Mouse (Mus musculus) layer of hippocampus, adult 8-10 months (tissue): Measurements from ENCODE around the gene Lbx2. TPM values are rescaled to one million over a fixed set of nuclear protein-coding genes. Genes with fewer than 3 reads are reported as not detected.

Experiments
- DNase-seq, 2 experiments: peaks; one replicate each; pipeline ENCODE4 v3.0.0; 2022; ENCODE audit warnings: low spot score in 2 of 2
- total RNA-seq, 4 experiments: library from RNA; stranded (reverse); gene quantifications; 2 replicates each; pipeline ENCODE4 v1.2.4; 2022

Lbx2 gene
- total RNA-seq, 4 experiments from 2014 or later: 0.54 to 1.5 (median 0.68) TPM; not detected in 1

DNA sequence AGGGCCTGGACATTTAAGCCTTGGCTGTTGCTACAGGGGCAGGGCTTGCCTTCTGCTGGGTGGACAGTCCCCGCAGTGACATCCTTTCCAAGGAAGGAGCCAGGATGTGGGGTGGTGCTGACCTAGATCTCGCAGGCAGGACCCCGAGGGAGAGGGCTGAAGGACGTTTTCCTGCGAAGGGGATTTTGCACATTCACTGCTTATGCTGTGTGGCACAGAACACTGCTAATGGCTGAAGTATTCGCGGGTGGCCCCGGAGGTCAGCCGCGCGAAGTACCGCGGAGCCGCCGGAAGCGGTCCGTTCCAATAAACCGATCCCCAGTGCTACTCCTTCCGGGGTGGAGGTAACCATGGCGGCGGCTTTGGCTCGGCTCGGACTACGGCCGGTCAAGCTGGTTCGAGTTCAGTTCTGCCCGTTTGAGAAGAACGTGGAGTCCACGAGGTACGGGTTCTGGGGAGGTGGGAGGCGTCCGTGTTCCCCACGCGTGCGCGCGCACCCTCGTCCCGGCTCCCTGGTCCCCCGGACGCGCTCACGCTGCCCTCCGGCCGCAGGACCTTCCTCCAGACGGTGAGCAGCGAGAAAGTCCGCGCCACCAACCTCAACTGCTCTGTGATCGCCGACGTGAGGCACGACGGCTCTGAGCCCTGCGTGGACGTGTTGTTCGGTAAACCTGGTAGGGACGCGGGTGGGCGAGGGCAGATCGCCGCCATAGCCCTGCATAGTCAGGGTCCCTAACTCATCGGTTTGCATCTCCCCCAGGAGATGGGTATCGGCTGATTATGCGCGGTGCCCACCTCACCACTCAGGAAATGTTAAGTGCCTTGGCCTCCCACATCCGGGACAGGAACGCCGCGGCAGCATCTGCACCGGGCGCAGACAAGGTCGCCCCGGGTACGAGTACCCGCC, 22.8 kb downstream of the Lbx2 start, which contains the start of gene Mrpl53:
Mrpl53 (plus strand) TSS at position 279 of the 907 bp plus-strand sequence.
- DNase-seq: peak; percentile 73 to 78

DNA sequence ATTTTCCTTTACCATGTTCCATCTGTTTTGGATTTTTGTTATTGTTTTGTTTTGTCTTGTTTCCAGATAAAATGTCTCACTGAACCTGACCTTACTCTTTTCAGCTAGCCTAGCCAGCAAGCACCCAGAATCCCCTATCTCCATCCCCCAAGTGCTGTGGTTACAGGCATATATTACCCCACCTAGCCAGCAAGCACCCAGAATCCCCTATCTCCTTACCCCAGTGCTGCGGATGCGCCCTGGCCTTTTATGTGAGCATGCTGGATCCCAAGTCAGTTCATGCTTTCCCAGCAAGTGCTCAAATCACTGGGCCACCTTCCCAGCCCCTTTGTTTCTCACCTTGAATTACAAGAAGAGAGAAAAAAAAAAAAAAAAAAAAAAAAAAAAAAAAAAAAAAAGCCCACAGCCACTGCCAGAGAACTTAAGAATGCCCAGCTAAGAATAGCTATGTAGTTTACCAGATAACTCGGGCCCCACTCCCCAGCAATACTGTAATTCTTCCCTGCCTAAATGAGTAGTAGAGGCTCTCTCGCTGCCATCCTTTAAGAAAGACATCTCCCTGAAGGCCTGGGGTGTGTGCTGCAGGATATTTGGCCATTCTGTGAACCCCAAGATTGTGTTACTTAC, 25.5 kb downstream of the Lbx2 start:
- no peak for DNase-seq

DNA sequence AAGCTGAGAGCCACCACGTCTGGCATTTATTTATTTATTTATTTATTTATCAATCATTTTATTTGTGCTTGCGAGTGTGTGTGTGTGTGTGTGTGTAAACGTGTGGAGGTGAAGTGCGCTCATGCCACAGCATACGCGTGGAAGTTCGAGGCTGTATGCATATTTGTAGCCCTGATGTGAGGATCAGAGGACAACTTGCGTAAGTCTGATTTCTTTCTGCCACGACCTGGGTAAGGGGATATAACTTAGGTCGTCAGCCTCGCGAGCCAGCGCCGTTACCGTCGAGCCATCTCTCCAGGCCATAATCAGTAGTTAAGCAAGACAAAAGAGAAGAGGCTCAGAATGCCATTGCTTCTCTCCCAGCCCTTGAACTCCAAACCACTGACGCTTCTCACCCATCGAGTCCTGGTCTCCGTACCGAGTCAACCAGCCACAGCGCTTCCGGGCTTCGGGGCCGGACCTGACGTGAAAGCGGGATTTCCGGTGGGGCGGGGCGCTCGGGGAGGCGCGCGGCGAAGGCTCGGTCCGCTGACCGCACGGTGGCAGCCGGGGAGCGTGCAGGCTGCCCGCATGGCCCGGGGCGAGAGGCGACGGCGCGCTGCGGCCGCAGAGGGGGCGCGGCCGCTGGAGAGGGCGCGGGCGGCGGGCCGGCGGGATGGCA, 29.0 kb downstream of the Lbx2 start, which contains the start of gene Mogs:
Mogs (plus strand) TSS at position 486 of the 661 bp plus-strand sequence.
- peak; percentile 87 to 88 for DNase-seq

DNA sequence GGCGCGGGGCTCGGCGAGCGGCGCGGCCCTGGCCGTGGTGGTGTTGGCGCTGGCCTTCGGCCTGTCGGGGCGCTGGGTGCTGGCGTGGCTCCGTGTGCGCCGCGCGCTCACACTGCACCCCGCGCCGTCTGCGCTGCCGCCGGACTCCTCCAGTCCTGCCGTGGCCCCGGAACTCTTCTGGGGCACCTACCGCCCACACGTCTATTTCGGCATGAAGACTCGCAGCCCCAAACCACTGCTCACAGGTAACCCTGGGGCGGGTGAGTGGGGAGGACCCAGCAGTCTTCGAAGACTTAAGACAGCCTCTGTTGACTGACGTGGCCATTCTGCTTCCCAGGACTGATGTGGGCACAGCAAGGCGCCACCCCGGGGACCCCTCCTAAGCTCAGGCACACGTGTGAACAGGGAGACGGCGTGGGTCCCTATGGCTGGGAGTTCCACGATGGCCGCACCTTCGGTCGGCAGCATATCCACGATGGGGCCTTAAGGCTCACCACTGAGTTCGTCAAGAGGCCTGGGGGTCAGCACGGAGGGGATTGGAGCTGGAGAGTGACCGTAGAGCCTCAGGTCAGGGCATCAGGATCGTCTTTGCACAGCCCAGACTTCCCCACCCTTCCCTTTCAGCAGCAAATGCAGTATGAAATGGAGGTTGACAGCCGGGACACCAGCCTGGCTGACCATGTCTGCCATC, 29.7 kb downstream of the Lbx2 start:
- DNase-seq: no peak

DNA sequence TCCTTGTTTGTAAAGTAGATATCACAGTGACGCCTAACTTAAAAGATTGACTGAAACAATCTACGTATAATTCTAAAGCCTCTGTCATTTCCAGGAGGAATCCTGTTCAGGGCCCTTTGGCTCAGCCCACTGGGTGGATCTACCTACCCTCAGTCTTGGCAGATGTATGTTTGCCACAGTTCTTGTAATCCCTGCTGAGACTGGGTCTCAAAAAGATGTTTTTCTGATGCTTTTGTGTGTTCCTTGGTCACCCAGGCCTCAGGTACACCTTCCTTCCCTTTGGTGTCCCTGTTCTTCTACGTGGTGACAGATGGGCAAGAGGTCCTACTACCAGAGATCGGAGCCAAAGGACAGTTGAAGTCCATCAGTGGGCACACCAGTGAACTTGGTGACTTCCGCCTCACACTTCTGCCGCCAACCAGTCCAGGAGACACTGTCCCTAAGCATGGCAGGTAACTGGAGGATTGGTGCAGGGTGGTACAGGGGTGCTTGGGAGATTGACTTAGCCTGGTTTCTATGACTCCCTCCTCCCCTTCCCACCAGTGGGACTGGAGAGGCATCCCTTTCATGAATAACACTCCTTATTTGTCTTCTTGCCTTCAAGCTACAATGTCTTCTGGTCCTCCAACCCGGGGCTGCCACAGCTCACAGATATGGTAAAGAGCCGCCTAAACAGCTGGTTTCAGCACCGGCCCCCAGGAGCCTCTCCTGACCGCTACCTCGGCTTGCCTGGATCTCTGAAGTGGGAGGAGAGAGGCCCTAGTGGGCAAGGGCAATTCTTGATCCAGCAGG, 30.4 kb downstream of the Lbx2 start:
- no peak for DNase-seq

DNA sequence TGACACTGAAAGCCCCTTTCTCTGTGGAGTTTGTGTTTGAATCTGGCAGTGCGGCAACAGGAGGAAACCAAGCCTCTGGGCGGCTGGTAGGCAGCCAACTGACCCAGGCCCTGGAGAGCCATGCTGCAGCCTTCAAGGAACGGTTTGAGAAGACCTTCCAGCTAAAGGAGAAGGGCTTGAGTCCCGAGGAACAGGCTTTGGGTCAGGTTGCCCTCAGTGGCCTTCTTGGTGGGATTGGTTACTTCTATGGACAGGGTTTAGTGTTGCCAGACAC, 30.9 kb downstream of the Lbx2 start:
- no peak for DNase-seq

DNA sequence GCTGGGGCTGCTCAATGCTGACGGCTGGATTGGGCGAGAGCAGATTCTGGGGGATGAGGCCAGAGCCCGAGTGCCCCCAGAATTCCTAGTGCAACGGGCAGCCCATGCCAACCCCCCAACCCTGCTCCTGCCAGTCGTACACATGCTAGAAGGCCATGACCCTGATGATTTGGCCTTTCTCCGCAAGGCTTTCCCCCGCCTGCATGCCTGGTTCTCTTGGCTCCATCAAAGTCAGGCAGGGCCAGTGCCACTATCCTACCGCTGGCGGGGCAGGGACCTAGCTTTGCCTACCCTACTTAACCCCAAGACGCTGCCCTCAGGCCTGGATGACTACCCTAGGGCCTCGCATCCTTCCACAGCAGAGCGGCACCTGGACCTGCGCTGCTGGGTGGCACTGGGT, 31.4 kb downstream of the Lbx2 start:
- DNase-seq: no peak

DNA sequence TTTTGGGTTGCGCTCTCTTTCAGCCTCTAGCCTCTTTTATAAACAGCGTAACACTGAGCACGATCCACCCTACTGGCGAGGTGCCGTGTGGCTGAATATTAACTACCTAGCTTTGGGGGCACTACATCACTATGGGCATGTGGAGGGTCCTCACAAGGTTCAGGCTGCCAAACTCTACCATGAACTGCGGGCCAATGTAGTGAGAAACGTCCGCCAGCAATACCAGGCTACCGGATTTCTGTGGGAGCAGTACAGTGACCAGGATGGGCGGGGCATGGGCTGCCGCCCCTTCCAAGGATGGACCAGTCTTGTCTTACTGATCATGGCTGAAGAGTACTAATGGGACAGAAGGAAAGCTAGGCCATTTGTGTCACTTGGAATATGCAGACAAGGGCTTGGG, 32.2 kb downstream of the Lbx2 start:
- no peak for DNase-seq

DNA sequence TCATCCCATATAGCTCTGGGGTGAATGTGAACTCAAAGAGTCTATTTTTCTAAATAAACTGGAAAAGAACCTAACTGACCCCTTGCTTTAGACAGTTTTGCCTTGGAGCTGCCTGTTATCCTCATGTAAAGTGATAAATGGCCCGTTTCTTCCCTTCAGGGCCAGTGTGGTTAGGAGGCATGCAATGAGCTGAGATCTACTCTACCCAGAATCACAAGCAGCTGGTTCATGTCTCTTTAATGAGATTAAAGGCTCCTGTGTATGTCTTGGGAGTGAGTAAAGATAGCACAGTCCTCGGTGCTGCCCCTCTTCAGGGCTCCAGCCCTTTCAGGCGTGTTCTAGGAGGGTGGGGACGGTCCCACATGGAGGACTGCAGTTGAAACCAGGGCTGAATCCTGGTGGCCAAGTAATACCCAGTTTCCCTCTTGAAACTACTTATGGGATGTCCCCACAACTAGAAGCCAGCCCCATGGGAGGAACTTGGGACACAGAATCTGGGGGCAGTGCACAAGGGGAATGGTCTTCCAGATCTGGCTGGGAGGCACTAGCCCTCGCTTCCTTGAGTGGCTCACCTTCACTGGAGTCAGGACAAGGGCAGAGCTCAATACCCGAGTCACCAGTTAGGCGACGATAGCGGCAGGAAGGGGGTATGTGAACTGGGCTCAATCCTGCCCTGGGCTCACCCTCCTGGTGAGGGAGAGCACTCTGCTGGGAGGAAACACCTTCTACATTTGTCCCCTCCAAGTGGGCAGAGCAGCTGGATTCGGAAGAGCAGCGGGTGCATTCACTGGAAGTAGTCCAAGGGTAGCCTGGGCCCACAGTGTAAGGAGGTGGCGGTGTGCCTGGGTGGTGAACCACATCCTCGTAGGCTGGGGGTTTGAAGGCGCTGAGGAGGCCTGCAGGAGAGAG, 32.9 kb downstream of the Lbx2 start:
- DNase-seq: no peak

DNA sequence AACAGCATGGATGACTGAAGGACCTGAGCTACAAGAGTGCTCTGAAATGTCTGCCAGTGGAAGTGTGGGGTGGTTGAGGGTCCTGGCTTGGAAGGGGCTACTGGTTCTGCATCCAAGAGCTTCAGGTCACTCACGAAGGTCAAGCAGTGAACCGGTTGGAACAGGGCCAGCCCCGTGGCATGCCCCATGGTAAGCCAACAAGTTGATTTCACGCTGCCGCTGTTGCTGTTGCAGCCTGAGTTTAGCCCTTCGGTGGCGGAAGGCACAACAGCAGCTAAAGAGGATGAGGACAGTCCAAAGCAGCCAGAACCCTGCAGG, 33.5 kb downstream of the Lbx2 start:
- DNase-seq: no peak

DNA sequence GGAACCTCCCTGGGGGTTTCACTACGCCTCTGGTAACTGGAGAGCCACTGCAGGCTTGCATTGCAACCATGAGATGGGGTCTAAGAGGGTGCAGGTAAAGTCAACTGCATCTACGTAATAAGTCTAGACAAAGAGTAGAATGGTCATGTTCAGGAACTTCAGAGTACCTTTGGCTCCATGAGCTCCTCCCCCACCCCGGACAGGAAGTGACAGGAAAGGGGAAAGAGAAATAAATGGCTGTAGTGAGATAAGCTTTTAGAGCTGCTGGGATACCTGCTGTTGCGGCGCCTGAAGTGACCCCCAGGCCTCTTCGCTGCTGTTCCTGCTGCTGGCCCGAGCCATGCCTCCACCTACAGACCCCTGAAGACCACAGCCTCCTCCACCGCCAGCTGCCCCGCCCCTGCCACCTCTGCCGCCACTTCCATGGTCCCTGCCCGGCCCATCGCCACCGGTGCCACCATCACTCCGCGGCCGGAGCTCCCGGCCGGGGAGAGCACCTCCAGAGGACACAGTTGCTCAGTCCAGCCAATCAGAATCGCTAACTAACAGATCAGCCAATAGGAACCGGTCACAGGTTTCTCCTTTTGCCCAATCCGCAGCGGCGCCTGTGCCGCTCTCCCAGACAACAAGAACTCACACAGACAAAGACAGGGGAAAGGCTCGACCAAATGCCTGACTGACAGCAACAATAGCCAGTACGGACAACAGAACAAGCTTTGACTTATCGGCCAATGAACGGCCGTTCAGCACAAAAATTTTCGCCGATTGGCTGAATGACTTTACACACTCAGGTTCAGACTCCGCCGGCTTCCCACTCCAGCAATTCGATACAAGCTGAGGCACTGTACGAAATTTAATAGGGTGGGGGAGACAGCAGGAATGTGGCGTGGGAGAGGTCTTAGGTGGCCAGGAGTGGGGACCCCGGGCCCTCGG, 35.0 kb downstream of the Lbx2 start, which contains the start of gene Wbp1:
Wbp1 (minus strand) TSS at position 630 of the 933 bp plus-strand sequence.
- peak; percentile 98 to 99 for DNase-seq

DNA sequence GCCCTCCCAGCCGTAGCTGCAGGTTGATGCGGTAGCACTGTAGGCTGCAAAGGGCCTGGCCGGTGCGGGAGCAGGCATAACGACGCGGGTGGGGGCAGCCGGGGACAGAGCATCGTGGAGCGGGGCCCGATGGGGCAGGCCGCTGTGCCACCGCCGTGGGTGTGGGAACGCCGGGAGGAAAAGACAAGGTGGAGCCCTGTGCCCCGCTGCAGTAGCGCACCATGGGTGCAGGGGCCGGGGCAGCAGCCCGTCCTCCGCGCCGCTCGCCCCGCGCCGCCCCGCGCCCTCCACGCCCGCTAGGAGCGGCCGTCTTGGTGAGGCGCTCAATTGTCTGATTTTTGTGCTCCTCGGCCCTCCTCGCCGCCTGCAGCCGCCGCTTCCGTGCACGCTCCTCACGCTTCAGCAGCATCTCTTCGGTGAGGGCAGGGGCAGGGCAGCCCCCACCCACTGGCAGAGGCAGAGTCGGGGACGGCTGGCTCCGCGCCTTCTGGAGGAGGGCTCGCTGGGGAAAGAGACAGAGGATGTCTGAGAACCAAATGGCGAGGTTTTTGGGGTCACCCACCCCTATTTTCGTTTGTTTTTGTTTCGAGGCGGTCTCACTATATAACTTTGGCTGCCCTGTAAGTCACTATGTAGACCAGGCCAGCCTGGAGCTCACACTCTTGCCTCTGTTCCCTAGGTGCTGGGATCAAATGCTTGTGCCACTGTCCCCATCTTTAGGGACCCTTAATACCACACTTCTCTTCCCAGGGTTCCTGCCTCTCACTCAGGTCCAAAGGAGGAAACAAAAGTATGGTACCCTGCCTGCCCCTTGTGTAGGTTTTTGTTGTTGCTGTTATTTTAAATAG, 35.9 kb downstream of the Lbx2 start:
- DNase-seq: no peak

DNA sequence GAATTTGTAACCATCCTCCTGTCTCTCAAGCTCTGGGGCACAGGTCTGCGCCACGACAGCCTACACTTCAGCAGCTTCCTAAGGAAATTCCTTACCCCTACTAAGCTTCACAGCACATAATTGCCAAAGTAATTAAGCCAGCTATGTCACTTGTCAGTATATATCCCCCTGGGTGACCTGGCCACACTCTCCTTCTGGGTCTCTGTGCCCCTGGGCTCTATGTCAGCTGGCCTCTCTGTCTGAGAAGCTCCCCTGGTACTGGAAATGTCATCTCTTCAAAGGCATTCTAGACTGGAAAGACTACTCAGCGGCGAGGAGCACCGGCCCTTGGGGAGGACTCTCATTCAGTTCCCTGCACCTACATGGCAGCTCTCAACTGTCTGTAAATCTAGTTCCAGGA, 36.8 kb downstream of the Lbx2 start:
- DNase-seq: no peak

DNA sequence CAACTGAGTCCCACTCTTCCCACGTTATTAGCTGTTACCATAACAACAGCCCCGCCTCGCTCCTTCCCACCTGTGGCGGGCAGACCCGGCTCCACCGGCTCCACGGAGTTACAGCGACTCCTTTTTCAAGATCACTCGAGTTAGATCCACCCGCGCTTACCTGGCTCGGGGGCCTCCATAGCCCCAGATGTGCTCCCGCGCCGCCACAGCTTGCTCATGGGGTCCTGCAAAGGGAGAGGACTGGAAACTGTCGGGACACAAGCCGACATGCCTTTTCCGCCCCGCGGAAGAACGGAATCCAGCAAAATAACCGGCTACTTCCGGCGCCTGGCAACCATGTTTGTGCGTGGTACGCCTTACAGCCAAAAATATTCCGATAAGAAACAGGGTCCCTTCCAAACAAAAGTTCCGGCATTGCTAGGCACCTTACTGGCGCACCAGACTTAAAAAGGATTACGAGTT, 38.7 kb downstream of the Lbx2 start:
- DNase-seq: peak; percentile 89 to 91

DNA sequence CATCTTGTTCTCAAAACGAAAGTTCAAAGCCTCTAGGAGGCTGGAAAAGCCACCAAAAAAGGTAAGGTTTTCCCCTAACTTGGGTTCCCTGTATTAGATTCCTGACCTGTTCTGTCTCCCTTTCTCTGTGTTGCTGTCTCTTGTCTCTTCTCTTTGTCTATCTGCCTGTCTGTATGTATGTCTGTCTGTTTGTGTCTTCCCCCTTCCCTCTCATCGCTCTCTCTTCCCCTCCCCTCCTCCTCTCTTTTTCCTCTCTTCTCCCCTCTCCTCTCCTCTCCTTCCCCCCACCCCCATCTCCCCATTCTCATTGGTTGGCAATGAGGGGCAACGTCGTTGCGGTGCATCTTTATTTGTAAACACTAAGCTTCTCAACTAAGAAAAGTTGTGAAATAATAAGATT, 39.2 kb downstream of the Lbx2 start, which contains the start of gene Ino80b:
Ino80b (minus strand) TSS at position 101 of the 400 bp plus-strand sequence.
- DNase-seq: no peak

DNA sequence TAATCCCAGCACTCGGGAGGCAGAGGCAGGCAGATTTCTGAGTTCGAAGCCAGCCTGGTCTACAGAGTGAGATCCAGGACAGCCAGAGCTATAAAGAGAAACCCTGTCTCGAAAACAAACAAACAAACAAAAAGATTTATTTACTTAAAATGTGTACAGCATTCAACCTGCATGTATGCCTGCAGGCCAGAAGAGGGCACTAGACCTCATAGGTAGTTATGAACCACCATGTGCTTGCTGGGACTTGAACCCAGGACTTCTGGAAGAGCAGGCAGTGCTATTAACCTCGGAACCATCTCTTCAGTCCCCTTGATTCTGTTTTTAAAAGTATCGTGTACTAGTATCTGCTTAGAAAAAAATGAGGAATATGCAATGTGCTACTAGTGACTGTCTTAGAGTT, 41.3 kb downstream of the Lbx2 start:
- DNase-seq: no peak

DNA sequence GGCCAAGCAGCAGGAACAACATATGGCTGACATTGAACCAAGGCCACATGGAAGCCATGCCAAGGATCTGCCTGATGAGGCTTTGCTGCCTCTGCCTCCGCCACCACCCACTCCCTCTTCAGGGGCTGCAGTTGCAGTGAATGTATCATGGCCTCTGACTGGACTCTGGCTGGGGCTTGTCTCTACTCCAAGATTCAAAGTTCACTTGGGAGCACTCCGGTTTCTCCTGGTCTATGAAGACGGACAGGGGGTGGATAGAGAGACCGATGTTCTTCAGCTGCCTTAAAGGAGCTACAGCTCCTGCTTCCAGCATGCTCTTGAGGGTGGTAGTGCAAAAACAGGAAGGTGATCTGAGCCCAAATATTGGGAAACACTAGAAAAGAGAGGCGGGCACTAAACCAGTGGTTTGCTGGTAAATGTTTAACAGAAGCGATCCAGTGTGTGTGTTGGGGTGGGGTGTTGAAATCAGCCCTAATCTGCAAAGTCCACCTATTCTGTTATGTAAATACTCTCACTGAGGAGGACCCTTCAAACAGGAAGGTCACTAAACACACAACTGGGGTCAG, 45.4 kb downstream of the Lbx2 start:
- DNase-seq: no peak
